Mouse (Mus musculus) cerebellum, adult 9-10 months (tissue): ENCODE measurements at regions not wholly inside any gene's neighbourhood (a gene's known extent, or its start where the extent isn't known, plus 50 kb on each side); places are given as distances from the start of the nearest gene placed in this dataset.
"Not testable (repeated sequence)": the region's sequence is repeated elsewhere in the genome, so short reads cannot be mapped to it uniquely, and the experiment has no call there.

Experiments
- DNase-seq: peaks from one replicate; pipeline ENCODE4 v3.0.0; 2022

- no peak for DNase-seq
Observed at GRCm38 (mm10) chr12:77855796-77856195, 338.2 kb upstream of the Gm6657 start.

GRCm38 (mm10) chr12:77857281-77857680, 336.8 kb upstream of the Gm6657 start:
- DNase-seq = no peak

GRCm38 (mm10) chr12:77860769-77861557, 333.1 kb upstream of the Gm6657 start:
- no peak for DNase-seq

- no peak for DNase-seq
Observed at GRCm38 (mm10) chr12:77867947-77868495, 326.0 kb upstream of the Gm6657 start.

DNA sequence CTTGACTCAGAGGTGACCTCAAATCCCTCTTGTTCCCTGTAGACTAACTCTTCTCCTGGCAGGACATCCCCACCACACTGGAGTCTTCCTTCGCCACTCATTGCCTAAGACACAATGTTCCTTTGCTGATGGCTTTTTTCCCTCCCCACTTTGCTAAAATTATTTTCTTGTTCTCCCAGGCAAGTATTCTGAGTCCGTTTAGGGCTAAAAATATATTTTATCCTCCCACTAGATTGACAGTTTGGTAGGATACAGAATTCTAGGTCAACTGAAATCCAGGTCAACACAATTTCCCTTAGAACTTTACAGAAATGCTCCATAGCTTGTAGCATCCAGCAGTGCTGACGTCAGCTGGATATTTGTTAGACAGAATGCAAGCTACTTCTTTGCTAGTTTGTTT, 324.7 kb upstream of the Gm6657 start:
- DNase-seq = no peak

DNA sequence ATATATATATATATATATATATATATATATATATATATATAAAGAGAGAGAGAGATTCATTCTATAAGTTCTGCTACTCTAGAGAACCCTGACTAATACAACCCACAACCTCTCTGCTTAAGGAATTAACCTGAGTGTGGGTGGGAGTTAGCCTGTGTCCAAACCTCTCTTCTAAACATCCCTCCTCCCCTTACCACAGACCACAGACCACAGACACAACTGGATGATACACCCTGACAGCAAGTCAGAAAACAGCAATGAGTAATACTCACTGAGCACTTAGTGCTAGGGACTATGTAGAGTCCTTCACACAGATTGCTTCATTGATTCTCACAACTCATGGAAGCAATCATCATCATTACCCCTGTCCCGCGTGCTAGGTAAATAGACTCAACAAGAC, 306.7 kb upstream of the Gm6657 start:
- DNase-seq = no peak

DNA sequence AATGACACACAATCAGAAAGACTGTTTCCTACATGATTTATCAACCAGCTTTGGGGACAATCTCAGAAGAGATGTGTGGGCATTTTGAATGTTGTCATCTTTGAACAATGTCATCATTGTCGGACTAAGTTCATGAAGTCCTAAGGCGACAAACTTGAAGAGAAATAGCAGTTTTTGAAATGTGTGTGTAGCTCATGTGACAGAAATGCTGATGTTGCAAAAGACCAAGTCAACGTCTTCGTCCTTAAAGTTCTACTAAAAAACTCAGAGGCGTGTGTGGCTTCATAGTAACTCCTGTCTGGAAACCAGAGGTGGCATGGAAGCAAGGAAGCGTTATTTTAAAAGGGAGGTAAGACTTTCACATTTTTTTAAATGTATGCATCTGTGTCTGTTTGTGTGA, 302.6 kb upstream of the Gm6657 start:
- no peak for DNase-seq

- no peak for DNase-seq
Observed at GRCm38 (mm10) chr12:77894238-77894637, 299.8 kb upstream of the Gm6657 start.

DNA sequence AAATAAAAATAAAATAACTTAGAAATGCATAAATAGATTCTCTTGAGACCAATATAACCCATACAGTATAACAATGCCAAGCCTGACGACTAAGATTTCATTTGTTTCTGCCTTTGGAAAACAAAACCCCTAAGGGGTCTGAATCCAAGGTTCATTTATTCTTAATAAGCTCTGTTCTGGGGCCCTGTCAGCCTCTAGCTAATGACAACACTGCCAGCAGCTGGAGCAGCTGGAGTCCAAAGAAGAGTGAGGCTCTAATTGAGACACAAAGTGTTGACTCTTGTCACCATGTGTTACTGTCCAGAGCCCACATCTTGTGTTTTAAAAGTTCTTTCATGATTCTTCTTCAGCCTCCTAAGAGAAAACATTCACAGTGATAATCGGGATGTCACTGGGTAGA, 298.5 kb upstream of the Gm6657 start:
- no peak for DNase-seq

DNA sequence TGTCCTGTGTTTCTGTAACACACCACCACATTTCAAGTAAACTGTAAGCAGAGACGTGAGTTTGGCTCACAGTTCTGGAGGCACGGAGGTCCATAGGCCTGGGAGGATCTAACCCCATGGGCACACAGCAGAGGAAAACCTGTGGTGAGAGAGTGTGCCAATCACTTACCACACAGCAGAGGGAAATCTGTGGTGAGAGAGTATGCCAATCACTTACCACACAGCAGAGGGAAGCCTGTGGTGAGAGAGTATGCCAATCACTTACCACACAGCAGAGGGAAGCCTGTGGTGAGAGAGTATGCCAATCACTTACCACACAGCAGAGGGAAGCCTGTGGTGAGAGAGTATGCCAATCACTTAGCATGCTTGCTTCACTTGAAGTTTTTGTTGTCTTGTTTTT, 295.1 kb upstream of the Gm6657 start:
- DNase-seq = not testable (repeated sequence)

DNA sequence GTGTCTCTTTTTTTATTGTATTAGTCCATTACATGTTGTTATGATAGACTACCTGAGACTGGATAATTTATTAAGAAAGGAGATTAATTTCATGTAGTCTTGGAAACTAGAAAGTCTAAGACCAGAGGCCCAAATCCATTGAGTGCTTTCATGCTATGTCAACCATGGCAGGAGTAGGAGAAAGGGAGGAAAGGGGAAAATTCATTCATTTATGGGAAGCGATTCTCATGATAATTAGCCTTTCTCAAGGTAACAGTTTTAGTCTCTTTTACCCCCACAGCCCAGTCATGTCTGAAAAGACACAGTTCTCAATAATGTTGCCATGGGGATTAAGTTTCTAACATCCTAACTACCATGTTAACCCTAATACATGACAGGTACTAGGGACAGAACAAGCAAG, 292.8 kb upstream of the Gm6657 start:
- no peak for DNase-seq

- DNase-seq = no peak
Observed at GRCm38 (mm10) chr12:77912863-77913554, 281.0 kb upstream of the Gm6657 start.

DNA sequence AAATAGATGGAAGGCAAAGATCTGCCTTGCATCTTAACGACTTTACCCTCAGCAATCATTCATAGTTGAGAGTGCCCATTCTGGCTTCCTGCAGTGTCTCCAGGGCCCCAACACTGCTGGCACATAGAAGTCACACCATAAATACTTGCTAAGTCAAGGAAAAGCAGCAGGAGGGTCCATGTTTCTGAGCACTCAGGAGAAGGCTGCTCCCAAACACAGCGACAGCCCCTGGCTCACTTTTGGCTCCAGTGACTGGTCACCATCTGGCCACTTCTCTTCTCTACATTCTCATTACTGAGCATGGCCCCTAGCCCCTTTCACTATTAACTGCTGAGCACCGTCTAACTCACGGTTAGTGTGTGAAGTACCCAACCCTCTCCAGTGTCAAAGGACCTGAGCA, 265.3 kb upstream of the Gm6657 start:
- DNase-seq = no peak

- DNase-seq = no peak
Observed at GRCm38 (mm10) chr12:77929571-77929970, 264.5 kb upstream of the Gm6657 start.

GRCm38 (mm10) chr12:77943960-77944359, 250.1 kb upstream of the Gm6657 start:
- no peak for DNase-seq

DNA sequence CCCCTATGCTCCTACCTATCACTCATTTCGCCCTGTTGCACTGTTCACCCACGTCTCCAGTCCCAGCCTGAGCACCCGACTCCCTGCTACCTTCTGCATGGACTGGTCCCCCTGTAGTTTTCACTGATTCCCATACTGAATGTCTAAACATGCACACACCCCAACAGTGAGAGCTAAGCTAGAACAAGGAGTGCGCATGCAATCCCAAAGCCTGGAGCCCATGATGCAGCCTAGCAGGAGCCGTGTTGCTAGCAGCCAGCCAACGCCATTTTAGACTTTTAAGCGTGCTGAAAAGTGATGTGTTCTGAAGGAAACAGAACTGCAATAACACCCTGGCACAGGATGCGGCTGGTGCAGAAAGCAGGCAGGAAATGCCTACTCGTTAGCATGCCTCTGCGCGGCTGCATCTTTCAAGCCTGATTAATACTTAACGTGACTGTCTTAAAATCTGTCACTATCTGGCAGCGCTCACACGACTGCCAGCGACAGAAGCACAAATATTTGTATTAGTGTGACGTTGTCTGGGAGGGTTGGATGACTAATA, 244.5 kb upstream of the Gm6657 start:
- DNase-seq = no peak

DNA sequence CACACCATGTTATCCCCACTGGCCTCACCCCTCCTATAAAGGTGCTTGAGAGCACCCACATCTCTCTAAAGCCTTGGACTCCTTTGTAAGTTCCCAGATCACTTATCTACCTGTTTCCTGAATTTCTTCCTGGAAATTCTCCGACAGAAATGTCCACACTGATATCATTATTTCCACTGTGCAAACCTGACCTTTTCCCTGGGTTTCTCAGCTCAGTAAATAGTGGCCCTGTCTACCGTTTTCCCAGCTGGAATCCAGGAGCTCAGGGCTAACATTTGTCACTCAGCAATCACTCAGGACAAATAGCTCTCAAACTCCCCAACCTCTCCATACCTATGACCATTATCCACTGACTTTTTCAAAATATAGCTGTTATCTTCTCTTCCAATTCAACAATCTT, 241.6 kb upstream of the Gm6657 start:
- DNase-seq = no peak

- no peak for DNase-seq
Observed at GRCm38 (mm10) chr12:77962631-77963030, 231.4 kb upstream of the Gm6657 start.

- no peak for DNase-seq
Observed at GRCm38 (mm10) chr12:77968543-77968942, 225.5 kb upstream of the Gm6657 start.

DNA sequence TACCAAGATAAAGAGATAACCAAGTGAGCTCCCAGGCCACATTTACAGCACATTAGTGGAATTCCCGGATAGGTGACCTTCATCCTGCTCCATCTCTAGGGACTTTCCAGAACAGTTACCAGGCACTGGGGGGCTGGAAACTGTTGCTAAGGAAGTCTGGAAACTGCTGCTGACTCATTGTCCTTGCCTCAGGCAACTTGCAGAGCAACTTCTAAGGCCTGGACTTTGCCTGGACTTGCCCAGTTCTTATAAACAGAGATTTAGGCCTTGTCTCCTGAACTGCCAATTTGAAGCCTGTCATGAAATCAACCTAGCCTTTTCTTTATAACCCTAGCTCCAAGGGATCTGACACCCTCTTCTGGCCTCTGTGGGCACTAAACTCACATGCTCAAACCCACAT, 224.0 kb upstream of the Gm6657 start:
- DNase-seq = no peak

GRCm38 (mm10) chr12:77972165-77972564, 221.9 kb upstream of the Gm6657 start:
- DNase-seq = no peak

GRCm38 (mm10) chr12:77976952-77977351, 217.1 kb upstream of the Gm6657 start:
- DNase-seq = no peak

DNA sequence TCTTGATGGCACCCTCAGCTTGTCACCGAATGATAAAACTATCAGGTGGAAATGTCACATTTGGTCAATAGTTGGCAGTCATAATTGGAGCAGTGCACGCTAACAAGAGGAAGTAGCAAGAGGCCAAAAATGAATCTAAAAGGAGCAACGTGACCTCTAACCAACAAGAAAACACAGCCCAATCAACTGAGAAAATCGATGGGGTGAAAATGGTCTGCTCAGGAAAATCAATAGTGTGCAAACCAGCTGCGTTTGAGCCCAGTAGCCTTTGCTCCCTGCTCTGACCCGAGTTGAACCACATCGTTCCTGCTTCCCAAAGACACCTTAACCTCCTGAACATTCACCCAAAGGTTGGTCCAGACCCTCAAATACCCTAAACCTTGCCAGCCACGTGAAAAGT, 207.3 kb upstream of the Gm6657 start:
- no peak for DNase-seq

DNA sequence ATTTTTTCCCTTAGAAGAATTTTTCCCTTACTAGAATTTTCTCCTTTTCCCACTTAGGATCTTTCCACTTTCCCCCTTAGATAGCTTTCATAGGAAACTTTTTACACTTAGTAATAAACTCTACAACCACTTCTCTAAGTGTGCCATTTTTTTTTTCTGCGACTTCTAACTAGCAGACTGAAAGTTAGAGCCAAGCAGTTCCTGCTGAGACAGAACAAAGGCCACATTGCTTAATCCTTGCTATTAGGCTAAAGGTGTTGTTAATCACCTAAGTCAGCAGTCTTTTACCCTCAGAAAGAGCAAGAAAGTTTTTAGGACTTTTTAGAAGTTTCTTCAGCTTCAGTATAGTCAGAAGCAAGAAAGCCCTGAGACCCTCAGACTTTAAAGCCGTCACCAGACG, 204.3 kb upstream of the Gm6657 start:
- no peak for DNase-seq
